Mouse (Mus musculus) ovary, postnatal 14 days (tissue): ENCODE results near the gene Vmn2r120.
"Not testable (repeated sequence)": the region's sequence is repeated elsewhere in the genome, so short reads cannot be mapped to it uniquely, and the experiment has no call there.

ENCODE experiments used
- DNase-seq: peaks from one replicate; pipeline ENCODE4 v3.0.0; 2022; ENCODE audit warnings: low spot score

Gene Vmn2r120

DNA sequence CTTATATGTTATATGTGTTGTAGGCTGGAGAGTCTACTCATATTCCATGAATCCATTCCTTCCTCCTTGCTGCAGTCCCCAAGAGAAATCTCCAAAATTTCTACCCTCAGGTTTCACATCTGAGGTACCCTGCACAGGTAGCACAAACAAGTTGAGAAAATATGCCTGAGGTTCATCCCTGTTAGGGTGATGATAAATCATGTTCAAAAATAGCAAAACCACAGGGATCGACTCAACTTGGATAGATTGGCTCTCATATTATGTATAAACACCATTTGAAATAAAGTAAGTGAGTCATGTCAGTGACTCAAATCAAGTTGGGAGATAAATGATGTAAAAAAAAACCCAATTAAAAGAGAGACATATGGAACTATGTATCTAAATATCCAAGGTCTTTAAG lies at the start of gene Vmn2r120:
Vmn2r120 (minus strand) TSS at position 101 of the 400 bp plus-strand sequence.
- no peak for DNase-seq

DNA sequence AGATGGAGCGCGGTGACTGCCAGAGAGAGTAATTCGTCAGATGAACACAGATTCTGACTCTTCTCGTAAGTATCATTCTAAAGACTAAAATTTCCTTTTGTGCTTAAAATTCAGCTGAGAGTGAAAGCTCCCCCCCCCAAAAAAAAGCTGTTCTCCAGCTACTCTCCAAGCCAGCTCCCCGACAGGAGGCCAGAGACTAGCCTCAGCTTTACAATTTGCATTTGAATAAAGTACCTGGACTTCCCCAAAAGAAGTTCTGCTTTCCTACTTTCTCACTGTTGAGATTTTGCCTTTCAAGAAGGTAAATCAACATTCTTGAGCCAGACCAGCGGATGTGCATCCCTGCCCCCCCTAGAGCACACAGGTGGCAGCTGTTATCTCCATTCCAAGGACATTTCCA lies 42.0 kb upstream of the Vmn2r120 start:
- DNase-seq = not testable (repeated sequence)

DNA sequence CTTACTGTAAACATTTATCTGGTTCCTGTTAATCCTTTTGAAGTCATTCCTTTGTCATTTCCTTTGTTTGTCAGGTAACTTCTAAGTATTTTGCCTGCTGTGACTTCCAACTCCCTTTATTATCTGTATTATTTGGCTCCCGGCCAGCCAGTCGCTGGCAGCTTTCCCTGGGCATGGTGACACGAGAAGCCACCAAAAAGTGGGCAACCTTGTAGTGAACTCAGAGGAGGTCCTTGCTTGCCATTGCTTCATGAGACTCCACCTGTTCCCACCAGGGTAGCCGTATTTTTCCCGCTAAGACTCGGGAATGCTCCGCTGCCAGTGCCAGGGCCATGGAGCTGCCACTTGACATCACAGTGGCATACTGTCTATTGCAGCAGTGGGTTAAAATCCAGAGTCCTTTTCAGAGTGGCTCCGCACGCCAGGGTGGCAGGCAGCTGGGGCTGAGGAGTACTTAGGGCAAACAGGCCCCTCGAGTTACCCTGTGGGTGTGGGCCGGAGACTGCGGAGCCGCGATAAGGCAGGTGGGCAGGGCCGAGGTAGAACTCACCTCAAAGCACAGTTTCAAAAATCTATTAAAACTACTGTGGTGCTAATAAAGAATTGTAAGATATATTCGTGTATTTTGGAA lies 28.9 kb upstream of the Vmn2r120 start:
- DNase-seq = no peak
